Mouse (Mus musculus) gastrocnemius, postnatal 14 days (tissue): ENCODE measurements around the gene Cd5l. TPM values are rescaled to one million over a fixed set of nuclear protein-coding genes. Genes with fewer than 3 reads are reported as not detected.
"Not testable (repeated sequence)": the region's sequence is repeated elsewhere in the genome, so short reads cannot be mapped to it uniquely, and the experiment has no call there.

Source experiments
- DNase-seq: peaks from one replicate; pipeline ENCODE4 v3.0.0; 2021; ENCODE audit warnings: mixed read lengths
- intact Hi-C: fragments of 180-260 bp; cut with DNase I; formaldehyde crosslinking; loops from one replicate; pipeline ENCODE4 v1.15.1; 2025; ENCODE audit warnings: low total_unique reads
- long read RNA-seq, 2 experiments: library from polyadenylated mRNA; stranded (forward); transcript quantifications; one replicate each; pipeline ENCODE4 v2.0.0; 2021
- total RNA-seq, 2 experiments: library from RNA; stranded (reverse); gene quantifications; 2 replicates each; pipeline ENCODE4 v1.2.3; 2021

Cd5l gene
- not detected for total RNA-seq
- long read RNA-seq, experiment 1 = 0 reads
- long read RNA-seq, experiment 2 = 0 reads

DNA sequence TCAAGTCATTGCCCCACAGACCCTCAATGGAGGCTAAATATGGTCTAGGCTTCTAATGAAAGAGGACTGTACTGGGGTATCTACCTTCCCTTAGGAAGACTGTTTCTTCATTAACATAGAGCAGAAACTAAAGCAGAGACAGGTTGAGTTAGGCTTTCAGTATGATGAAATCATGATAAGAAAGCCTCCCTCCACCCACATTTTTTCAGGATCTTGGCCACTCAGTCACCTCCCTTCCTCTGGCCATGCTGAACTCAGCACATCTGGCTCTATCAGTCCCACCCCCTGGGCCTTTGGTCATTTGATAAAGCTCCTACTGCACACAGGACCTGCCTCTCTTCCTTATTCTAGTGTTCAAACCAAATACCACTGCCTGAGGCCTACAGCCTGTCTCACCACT lies at the start of gene Cd5l:
Gene Cd5l (plus strand): TSS at position 301 of the 400 bp plus-strand sequence.
- DNase-seq = no peak
- intact Hi-C loops = no loop called here

DNA sequence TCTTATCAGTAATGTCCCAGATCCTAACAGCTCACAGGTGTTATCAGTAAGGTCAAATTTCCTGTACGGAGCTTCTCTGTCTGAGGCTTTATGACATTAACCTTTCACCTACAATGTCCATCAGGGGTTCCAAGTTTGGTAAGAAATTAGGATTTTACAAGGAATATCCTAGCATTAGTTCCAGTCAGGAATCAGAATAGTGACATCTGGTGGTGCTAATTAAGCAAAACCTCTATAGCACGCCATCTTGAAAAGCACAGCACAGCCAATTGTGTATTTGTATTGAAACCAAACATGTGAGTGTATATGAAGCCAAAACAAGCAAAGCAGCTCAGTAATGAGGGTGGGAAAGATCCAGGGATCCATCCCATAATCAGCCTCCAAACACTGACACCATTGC lies 47.8 kb upstream of the Cd5l start:
- DNase-seq = no peak

DNA sequence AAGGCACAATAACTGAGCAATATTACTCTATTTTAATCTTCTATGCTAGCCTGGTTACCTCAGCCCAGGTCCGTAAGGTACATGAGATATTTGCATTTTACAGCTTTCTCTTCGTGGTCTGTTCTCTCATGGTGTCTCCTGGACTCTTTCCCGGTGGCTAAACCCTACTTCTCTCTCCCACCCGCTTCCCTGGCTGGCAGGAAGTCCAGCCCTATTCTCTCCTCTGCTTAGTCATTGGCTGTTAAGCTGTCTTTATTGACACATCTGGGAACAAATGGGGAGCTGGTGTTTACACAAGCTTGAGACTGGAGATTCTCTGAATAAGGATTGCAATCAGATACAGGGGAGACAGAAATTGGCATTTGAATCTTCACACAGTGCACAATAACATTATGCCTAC lies 35.1 kb upstream of the Cd5l start:
- intact Hi-C loops = no loop called here
- no peak for DNase-seq

More for the DNA sequence above, 47.8 kb upstream of the Cd5l start:
- intact Hi-C loops = no loop called here

DNA sequence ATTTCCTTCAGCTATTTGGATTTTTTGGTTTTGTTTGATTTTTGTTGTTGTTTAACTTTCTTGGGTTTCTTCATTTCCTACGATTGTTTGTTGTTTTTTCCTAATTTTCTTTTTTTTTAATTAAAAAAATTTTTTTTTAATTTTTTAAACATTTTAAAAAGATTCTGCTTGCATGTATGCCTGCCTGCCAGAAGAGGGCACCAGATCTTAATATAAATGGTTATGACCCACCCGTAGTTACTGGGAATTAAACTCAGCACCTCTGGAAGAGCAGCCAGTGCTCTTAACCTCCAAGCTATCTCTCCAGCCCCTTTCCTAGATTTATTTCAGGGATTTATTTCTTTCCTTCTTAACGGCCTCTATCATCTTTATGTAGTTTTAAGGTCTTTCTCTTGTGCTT lies 33.9 kb upstream of the Cd5l start:
- no peak for DNase-seq
- intact Hi-C loops = no loop called here

- intact Hi-C loops = no loop called here
Measured at GRCm38 (mm10) chr3:87337899-87338298, 19.8 kb upstream of the Cd5l start.

GRCm38 (mm10) chr3:87350992-87351391 lies 6.7 kb upstream of the Cd5l start:
- intact Hi-C loops, DNase-seq: not testable (repeated sequence)

More at GRCm38 (mm10) chr3:87337899-87338298, 19.8 kb upstream of the Cd5l start:
- no peak for DNase-seq

- no peak for DNase-seq
Measured at GRCm38 (mm10) chr3:87359215-87359614, 1.5 kb downstream of the Cd5l start.

DNA sequence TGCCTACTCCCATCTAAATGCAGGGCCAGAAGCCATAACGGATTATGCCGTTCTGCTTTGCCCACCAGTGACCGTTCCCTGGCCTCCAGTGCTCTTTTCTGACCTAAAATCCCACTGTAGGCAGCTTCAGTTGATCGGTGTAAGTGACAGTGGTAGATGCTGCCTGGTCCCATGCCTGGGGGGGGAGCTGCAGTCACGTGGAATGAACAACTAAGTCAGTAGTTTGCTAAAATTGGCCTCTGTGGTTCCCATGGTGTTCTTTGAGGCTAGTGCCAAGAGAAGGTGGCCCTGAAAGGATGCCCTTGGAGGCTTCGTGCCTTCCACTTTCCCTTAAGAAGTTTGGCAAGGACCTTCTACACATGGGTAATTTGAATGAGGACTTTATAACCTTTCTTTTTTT lies 2.8 kb downstream of the Cd5l start:
- intact Hi-C loops = no loop called here
- no peak for DNase-seq

More at GRCm38 (mm10) chr3:87359215-87359614, 1.5 kb downstream of the Cd5l start:
- intact Hi-C loops = no loop called here

DNA sequence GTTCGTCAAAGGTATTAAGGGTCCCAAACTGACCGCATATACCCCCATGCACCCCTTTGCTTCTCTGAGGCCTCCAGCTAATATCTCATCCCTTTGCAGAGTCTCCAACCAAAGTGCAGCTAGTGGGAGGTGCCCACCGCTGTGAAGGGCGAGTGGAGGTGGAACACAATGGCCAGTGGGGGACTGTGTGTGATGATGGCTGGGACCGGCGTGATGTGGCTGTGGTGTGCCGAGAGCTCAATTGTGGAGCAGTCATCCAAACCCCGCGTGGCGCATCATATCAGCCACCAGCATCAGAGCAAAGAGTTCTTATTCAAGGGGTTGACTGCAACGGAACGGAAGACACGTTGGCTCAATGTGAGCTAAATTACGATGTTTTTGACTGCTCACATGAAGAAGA lies 8.0 kb downstream of the Cd5l start:
- intact Hi-C loops = no loop called here
- no peak for DNase-seq

GRCm38 (mm10) chr3:87367511-87367910 lies 9.8 kb downstream of the Cd5l start:
- no peak for DNase-seq
- intact Hi-C loops = no loop called here

DNA sequence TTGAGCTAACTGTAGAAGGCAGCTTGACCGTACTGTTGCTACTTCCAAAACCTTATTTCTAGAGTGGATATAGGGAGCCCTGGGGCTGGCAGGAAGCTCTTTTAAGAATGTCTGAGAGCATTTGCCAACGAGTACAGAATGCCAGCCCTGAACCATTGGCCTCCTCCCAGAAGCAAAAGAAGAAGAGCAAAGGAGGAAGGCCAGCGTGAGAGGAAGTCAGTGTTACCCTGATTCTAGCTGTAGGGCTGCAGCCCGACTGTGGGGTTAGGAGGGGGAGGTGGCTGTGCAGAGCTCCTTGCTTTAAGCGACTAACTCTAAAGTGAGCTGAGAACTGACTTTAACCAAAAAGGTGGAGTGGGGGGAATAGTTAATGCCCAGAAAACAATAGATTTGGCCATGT lies 11.5 kb downstream of the Cd5l start:
- no peak for DNase-seq
- intact Hi-C loops = no loop called here

GRCm38 (mm10) chr3:87376195-87377165 lies 18.8 kb downstream of the Cd5l start, which contains the start of gene Fcrl1:
TSS of gene Fcrl1 (plus strand) at chr3:87376387.
- DNase-seq = no peak
- intact Hi-C loops = no loop called here

GRCm38 (mm10) chr3:87377228-87377627 lies 19.5 kb downstream of the Cd5l start:
- DNase-seq = no peak

GRCm38 (mm10) chr3:87377719-87378118 lies 20.0 kb downstream of the Cd5l start:
- intact Hi-C loops = no loop called here
- no peak for DNase-seq

More at GRCm38 (mm10) chr3:87377228-87377627, 19.5 kb downstream of the Cd5l start:
- intact Hi-C loops = no loop called here

GRCm38 (mm10) chr3:87379641-87380315 lies 22.1 kb downstream of the Cd5l start:
- DNase-seq, intact Hi-C loops: not testable (repeated sequence)

- intact Hi-C loops = no loop called here
- DNase-seq = no peak
Measured at GRCm38 (mm10) chr3:87381806-87382712, 24.4 kb downstream of the Cd5l start.

DNA sequence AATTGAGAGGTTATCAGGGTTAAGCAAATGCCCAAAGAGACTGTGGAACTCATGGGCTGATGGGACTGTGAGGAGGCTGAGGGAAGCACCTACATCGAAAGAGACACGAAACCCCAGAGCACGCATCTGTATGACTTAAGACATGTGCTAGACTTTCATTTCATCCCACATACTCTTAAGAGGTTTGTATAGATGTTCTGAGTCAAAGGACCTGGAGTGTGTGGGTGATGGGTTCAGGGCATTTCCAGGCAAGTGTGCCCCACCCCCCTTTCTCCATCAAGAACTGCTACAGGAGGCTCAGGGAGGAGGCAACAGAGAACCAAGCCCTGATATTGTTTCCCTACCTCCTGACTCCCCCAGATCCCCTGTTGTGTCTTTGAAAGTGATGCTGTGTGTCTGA lies 25.6 kb downstream of the Cd5l start:
- no peak for DNase-seq
- intact Hi-C loops = no loop called here

DNA sequence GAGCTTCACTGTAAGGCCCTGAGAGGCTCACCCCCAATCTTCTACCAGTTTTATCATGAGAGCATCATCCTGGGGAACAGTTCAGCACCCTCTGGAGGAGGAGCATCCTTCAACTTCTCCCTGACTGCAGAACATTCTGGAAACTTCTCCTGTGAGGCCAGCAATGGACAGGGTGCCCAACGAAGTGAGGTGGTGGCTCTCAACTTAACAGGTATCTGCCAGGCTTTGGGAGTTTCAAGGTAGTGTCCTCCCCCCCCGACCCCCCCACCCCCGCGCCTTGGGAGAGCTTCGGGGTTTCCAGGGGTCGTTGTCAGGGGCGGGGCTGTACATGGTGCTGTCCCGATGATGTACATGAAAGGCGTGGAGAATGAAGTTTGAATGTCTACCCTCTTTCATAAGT lies 27.4 kb downstream of the Cd5l start:
- no peak for DNase-seq
- intact Hi-C loops = no loop called here

GRCm38 (mm10) chr3:87390935-87391334 lies 33.3 kb downstream of the Cd5l start:
- no peak for DNase-seq
- intact Hi-C loops = no loop called here
